10 mouse cellular contexts compared by ENCODE assay signal in genomic region chr9:47422151-47422599, GRCm38 (mm10).
A peak's percentile ranks its signal among the peaks of the same experiment; 100 is the strongest.
DNase-seq lines count a peak whose midpoint lies in the region; ATAC-seq lines count a peak whose summit lies in the region.
"Had no signal": no experiment of that assay in that cellular context is flagged by ENCODE, and none has a peak within 500 bp of the region (broad histone marks: within the 10 kb centered on the region; RNA-seq: fewer than 3 reads in every experiment).

No protein-coding gene starts in this region.

- no peaks in the 10 kb centered on the region for H3K9me3 ChIP-seq in forebrain, embryonic 16.5 days (ENCODE audit: control insufficient read depth, low read length)
- H3K9me3 ChIP-seq: liver, embryonic 13.5 days had no signal

- no peak overlapping the region for H3K9ac ChIP-seq in forebrain, embryonic 16.5 days (replicated peaks; ENCODE audit: low read depth, low read length)
- H3K9ac ChIP-seq: liver, embryonic 13.5 days had no signal

- H3K4me3 ChIP-seq in forebrain, embryonic 16.5 days (replicated peaks; ENCODE audit: low read length): no peak overlapping the region
- H3K4me3 ChIP-seq: liver, embryonic 13.5 days had no signal

- no peaks in the 10 kb centered on the region for H3K36me3 ChIP-seq in forebrain, embryonic 16.5 days (ENCODE audit: control insufficient read depth, insufficient read depth)
- H3K36me3 ChIP-seq: liver, embryonic 13.5 days had no signal

- WGBS in forebrain, embryonic 16.5 days: 11% methylated on average over 9 of the region's 9 CpGs

- DNase-seq in right cerebral cortex, adult 18-20 months: peak; percentile 17
- DNase-seq in right cerebral cortex, postnatal 4 days: no peak
- DNase-seq in heart, postnatal 36 days: peak; percentile 57 to 62
- DNase-seq in left cerebral cortex, adult 11 months (ENCODE audit: low spot score): peak; percentile 17
- DNase-seq in ovary, postnatal 36 days (ENCODE audit: low spot score): peak; percentile 20
- no peak for DNase-seq in thymus, postnatal 4 days
- DNase-seq in urinary bladder, postnatal 14 days (ENCODE audit: low spot score): no peak
- DNase-seq: liver, embryonic 13.5 days had no signal

- H3K27me3 ChIP-seq in forebrain, embryonic 16.5 days (replicated peaks; ENCODE audit: control insufficient read depth, insufficient read depth, low read length): no peaks in the 10 kb centered on the region
- H3K27me3 ChIP-seq: liver, embryonic 13.5 days; Patski had no signal

- peaks cover 14% of the 10 kb centered on the region for H3K4me1 ChIP-seq in forebrain, embryonic 16.5 days (replicated peaks; ENCODE audit: control insufficient read depth, insufficient read depth, low read length)

- intact Hi-C loops in heart, postnatal 36 days (cut with DNase I): loop anchor here (10.0 kb wide), 1 partner anchor 103 kb away; no protein-coding TSS in a partner anchor

- H3K4me2 ChIP-seq in forebrain, embryonic 16.5 days (ENCODE audit: low read length): 0 out of 2 replicates have a peak overlapping the region, but pooled peaks have one; percentile 4
- H3K4me2 ChIP-seq: liver, embryonic 13.5 days had no signal

- no peak for ATAC-seq in forebrain, embryonic 16.5 days

- no peak overlapping the region for H3K27ac ChIP-seq in forebrain, embryonic 16.5 days (ENCODE audit: low read length)
- H3K27ac ChIP-seq: liver, embryonic 13.5 days had no signal

Comparison
In these comparisons a context has a peak if more than half of its experiments do, and no peak if none do; other contexts are left out.
1. DNase-seq: peak in right cerebral cortex, adult 18-20 months (single experiment), heart, postnatal 36 days (2 of 2), left cerebral cortex, adult 11 months (single experiment) and ovary, postnatal 36 days (single experiment); none in right cerebral cortex, postnatal 4 days (single experiment), thymus, postnatal 4 days (single experiment) and urinary bladder, postnatal 14 days (single experiment).